Mouse (Mus musculus) heart, embryonic 13.5 days (tissue): ENCODE data around the gene Tgfb3. TPM values are rescaled to one million over a fixed set of nuclear protein-coding genes. Genes with fewer than 3 reads are reported as not detected.

Source experiments
- ATAC-seq: fragments of 200-750 bp; cut with Nextera tagmentation; 2 replicates; pipeline ENCODE4 v1.8.0; 2017; ENCODE audit warnings: moderate TSS enrichment; ENCODE audit not compliant: insufficient number of reproducible peaks, low FRiP score, low TSS enrichment; ENCODE audit errors: extremely low read depth
- H3K27ac ChIP-seq: fragments of 300-500 bp; sonication (generic); replicated peaks from 2 replicates; pipeline ENCODE4 v1.5.1; 2015; ENCODE audit warnings: moderate library complexity, mild to moderate bottlenecking, inconsistent platforms
- H3K27me3 ChIP-seq: fragments of 300-500 bp; sonication (generic); replicated peaks from 2 replicates; pipeline ENCODE4 v1.6.1; 2015; ENCODE audit warnings: mild to moderate bottlenecking, inconsistent platforms
- H3K36me3 ChIP-seq: fragments of 300-500 bp; sonication (generic); 2 replicates; pipeline ENCODE4 v1.6.1; 2015; ENCODE audit warnings: mild to moderate bottlenecking, inconsistent platforms
- H3K4me1 ChIP-seq: fragments of 300-500 bp; sonication (generic); 2 replicates; pipeline ENCODE4 v1.6.1; 2015; ENCODE audit warnings: inconsistent platforms
- H3K4me2 ChIP-seq: fragments of 300-500 bp; sonication (generic); 2 replicates; pipeline ENCODE4 v1.6.1; 2015; ENCODE audit warnings: inconsistent platforms, mild to moderate bottlenecking, moderate library complexity
- H3K4me3 ChIP-seq: fragments of 300-500 bp; sonication (generic); 2 replicates; pipeline ENCODE4 v1.5.1; 2015; ENCODE audit warnings: moderate library complexity, mild to moderate bottlenecking, inconsistent platforms
- H3K9ac ChIP-seq: fragments of 300-500 bp; sonication (generic); 2 replicates; pipeline ENCODE4 v1.6.1; 2015; ENCODE audit warnings: inconsistent platforms, mild to moderate bottlenecking, moderate library complexity
- H3K9me3 ChIP-seq: fragments of 300-500 bp; sonication (generic); 2 replicates; pipeline ENCODE4 v1.6.1; 2016; ENCODE audit warnings: inconsistent platforms
- WGBS: fragments of 180-500 bp; shearing (Covaris S2); methylation state at CpG from one replicate; pipeline ENCODE4 v1.1.7; 2015; ENCODE audit warnings: mixed read lengths; 5-methylcytosine and 5-hydroxymethylcytosine counted together
- polyA plus RNA-seq: library from polyadenylated mRNA; unstranded; fragments of >200 nt; fragmentation: Nextera tagmentation; extraction: Ambion mirVana; gene quantifications from 2 replicates; pipeline ENCODE4 v1.2.1, GENCODE M21; 2015

The Tgfb3 gene
- polyA plus RNA-seq, 1 experiment from 2014 or later = 23.7 TPM

GRCm38 (mm10) chr12:86051477-86051876 is 27.4 kb downstream of the Tgfb3 start:
- H3K36me3 ChIP-seq = peaks cover 16% of the 10 kb centered on the region

GRCm38 (mm10) chr12:86049813-86050212 is 29.0 kb downstream of the Tgfb3 start:
- Histone ChIP-seq H3K27ac (no peak overlapping the region), H3K9me3 (no peaks in the 10 kb centered on the region), H3K27me3 (no peaks in the 10 kb centered on the region), H3K4me3 (no peak overlapping the region), H3K36me3 (0 out of 2 replicates have a peak, but pooled peaks cover under 1% of the 10 kb centered on the region), H3K4me2 (no peak overlapping the region), H3K4me1 (peaks cover 10% of the 10 kb centered on the region; the same call in 1 of the 2 replicates), H3K9ac (no peak overlapping the region)
- ATAC-seq = no peak
- WGBS = 60% methylated on average over 6 of the region's 6 CpGs

More at GRCm38 (mm10) chr12:86051477-86051876, 27.4 kb downstream of the Tgfb3 start:
- Histone ChIP-seq H3K4me3 (no peak overlapping the region), H3K27ac (no peak overlapping the region), H3K9me3 (no peaks in the 10 kb centered on the region), H3K27me3 (no peaks in the 10 kb centered on the region), H3K4me2 (no peak overlapping the region), H3K4me1 (peaks cover 10% of the 10 kb centered on the region; the same call in 1 of the 2 replicates), H3K9ac (no peak overlapping the region)
- WGBS = 82% methylated on average over 5 of the region's 5 CpGs
- ATAC-seq = no peak

GRCm38 (mm10) chr12:86047376-86047775 is 31.5 kb downstream of the Tgfb3 start:
- Histone ChIP-seq H3K36me3 (peaks cover 14% of the 10 kb centered on the region), H3K9ac (no peak overlapping the region), H3K27ac (no peak overlapping the region), H3K4me1 (peaks cover 10% of the 10 kb centered on the region; the same call in 1 of the 2 replicates), H3K27me3 (no peaks in the 10 kb centered on the region), H3K9me3 (peaks cover 9% of the 10 kb centered on the region), H3K4me3 (no peak overlapping the region), H3K4me2 (no peak overlapping the region)
- ATAC-seq = no peak
- WGBS = 84% methylated on average over 8 of the region's 8 CpGs

GRCm38 (mm10) chr12:86046776-86047175 is 32.1 kb downstream of the Tgfb3 start:
- H3K4me3 ChIP-seq = no peak overlapping the region
- no peak overlapping the region for H3K4me2 ChIP-seq
- H3K9ac ChIP-seq = no peak overlapping the region
- H3K36me3 ChIP-seq = peaks cover 18% of the 10 kb centered on the region
- peaks cover 10% of the 10 kb centered on the region for H3K9me3 ChIP-seq
- H3K27me3 ChIP-seq = no peaks in the 10 kb centered on the region
- 89% methylated on average over 2 of the region's 2 CpGs for WGBS
- H3K27ac ChIP-seq = no peak overlapping the region
- peaks cover 10% of the 10 kb centered on the region; the same call in 1 of the 2 replicates for H3K4me1 ChIP-seq
- no peak for ATAC-seq

GRCm38 (mm10) chr12:86046141-86046540 is 32.7 kb downstream of the Tgfb3 start:
- peaks cover 18% of the 10 kb centered on the region for H3K36me3 ChIP-seq
- H3K4me2 ChIP-seq = no peak overlapping the region
- H3K4me1 ChIP-seq = peaks cover 9% of the 10 kb centered on the region; the same call in 1 of the 2 replicates
- no peak overlapping the region for H3K4me3 ChIP-seq
- no peak for ATAC-seq
- no peaks in the 10 kb centered on the region for H3K27me3 ChIP-seq
- WGBS = 79% methylated on average over 5 of the region's 5 CpGs
- H3K9me3 ChIP-seq = peaks cover 10% of the 10 kb centered on the region
- H3K27ac ChIP-seq = no peak overlapping the region
- no peak overlapping the region for H3K9ac ChIP-seq

GRCm38 (mm10) chr12:86039751-86040150 is 39.1 kb downstream of the Tgfb3 start:
- H3K4me1 ChIP-seq = peaks cover 34% of the 10 kb centered on the region
- H3K27ac ChIP-seq = peak overlapping the region; percentile 53
- H3K9ac ChIP-seq = no peak overlapping the region
- no peaks in the 10 kb centered on the region for H3K27me3 ChIP-seq
- ATAC-seq = no peak
- peaks cover 10% of the 10 kb centered on the region for H3K9me3 ChIP-seq
- H3K4me3 ChIP-seq = no peak overlapping the region
- no peak overlapping the region for H3K4me2 ChIP-seq
- peaks cover 18% of the 10 kb centered on the region for H3K36me3 ChIP-seq
- WGBS = 72% methylated on average over 6 of the region's 6 CpGs

GRCm38 (mm10) chr12:86039078-86039477 is 39.8 kb downstream of the Tgfb3 start:
- H3K4me1 ChIP-seq = peaks cover 34% of the 10 kb centered on the region
- H3K4me2 ChIP-seq = no peak overlapping the region
- H3K27me3 ChIP-seq = no peaks in the 10 kb centered on the region
- H3K4me3 ChIP-seq = no peak overlapping the region
- H3K9ac ChIP-seq = no peak overlapping the region
- ATAC-seq = no peak
- peak overlapping the region; percentile 13; the same call in 1 of the 2 replicates for H3K27ac ChIP-seq
- peaks cover 10% of the 10 kb centered on the region for H3K9me3 ChIP-seq
- 70% methylated on average over 5 of the region's 5 CpGs for WGBS
- H3K36me3 ChIP-seq = peaks cover 18% of the 10 kb centered on the region

GRCm38 (mm10) chr12:86037235-86037921 is 41.5 kb downstream of the Tgfb3 start:
- Histone ChIP-seq H3K9me3 (peaks cover under 1% of the 10 kb centered on the region; the same call in 1 of the 2 replicates), H3K4me1 (peaks cover 43% of the 10 kb centered on the region), H3K9ac (peak overlapping the region; percentile 52; the same call in 1 of the 2 replicates), H3K27ac (peak overlapping the region; percentile 15; the same call in 1 of the 2 replicates), H3K27me3 (no peaks in the 10 kb centered on the region), H3K4me3 (no peak overlapping the region), H3K4me2 (peak overlapping the region; percentile 20), H3K36me3 (0 out of 2 replicates have a peak, but pooled peaks cover 4% of the 10 kb centered on the region)
- WGBS = 31% methylated on average over 12 of the region's 12 CpGs
- no peak for ATAC-seq

GRCm38 (mm10) chr12:86036368-86037166 is 42.3 kb downstream of the Tgfb3 start:
- H3K4me1 ChIP-seq = peaks cover 48% of the 10 kb centered on the region
- no peak overlapping the region for H3K9ac ChIP-seq
- H3K4me3 ChIP-seq = no peak overlapping the region
- no peaks in the 10 kb centered on the region for H3K9me3 ChIP-seq
- 44% methylated on average over 9 of the region's 9 CpGs for whole genome bisulfite sequencing
- no peak for ATAC-seq
- H3K4me2 ChIP-seq = no peak overlapping the region
- H3K36me3 ChIP-seq = no peaks in the 10 kb centered on the region
- no peaks in the 10 kb centered on the region for H3K27me3 ChIP-seq
- peak overlapping the region; percentile 15; the same call in 1 of the 2 replicates for H3K27ac ChIP-seq

GRCm38 (mm10) chr12:86035586-86035985 is 43.3 kb downstream of the Tgfb3 start:
- Histone ChIP-seq H3K4me1 (peaks cover 53% of the 10 kb centered on the region), H3K27me3 (no peaks in the 10 kb centered on the region), H3K9ac (no peak overlapping the region), H3K9me3 (no peaks in the 10 kb centered on the region), H3K4me3 (no peak overlapping the region), H3K27ac (no peak overlapping the region), H3K36me3 (no peaks in the 10 kb centered on the region), H3K4me2 (no peak overlapping the region)
- ATAC-seq = no peak

GRCm38 (mm10) chr12:86030932-86031331 is 47.9 kb downstream of the Tgfb3 start:
- H3K27ac ChIP-seq = no peak overlapping the region
- H3K36me3 ChIP-seq = 0 out of 2 replicates have a peak, but pooled peaks cover under 1% of the 10 kb centered on the region
- H3K9me3 ChIP-seq = no peaks in the 10 kb centered on the region
- H3K4me1 ChIP-seq = peaks cover 46% of the 10 kb centered on the region
- ATAC-seq = no peak
- WGBS = 52% methylated on average over 5 of the region's 5 CpGs
- H3K9ac ChIP-seq = no peak overlapping the region
- no peak overlapping the region for H3K4me3 ChIP-seq
- no peak overlapping the region for H3K4me2 ChIP-seq
- H3K27me3 ChIP-seq = no peaks in the 10 kb centered on the region
